Mouse (Mus musculus) liver, adult 2 months (tissue): Measurements from ENCODE around the gene Mavs.

Source experiments
- CTCF ChIP-seq: fragments of 200-500 bp; IDR thresholded peaks from 2 replicates; pipeline ENCODE4 v1.5.1; 2011; ENCODE audit warnings: low read depth, low read length, control low read depth
- POLR2A ChIP-seq: fragments of 200-500 bp; IDR thresholded peaks from 2 replicates; pipeline ENCODE4 v1.6.1; 2011; ENCODE audit warnings: low read length, control low read depth; ENCODE audit not compliant: insufficient read depth; ENCODE audit errors: extremely low read depth

GRCm38 (mm10) chr2:131258693-131259092 lies 24.8 kb downstream of the Mavs start:
- TF ChIP-seq CTCF: no peak
- no peak for TF ChIP-seq POLR2A
